Mouse (Mus musculus): Measurements from ENCODE around the gene Homer1. TPM values are rescaled to one million over a fixed set of nuclear protein-coding genes. Genes with fewer than 3 reads are reported as not detected.

Gene Homer1
- polyA plus RNA-seq, 1 experiment: not detected

- 81% methylated on average over 3 of the region's 3 CpGs for WGBS
- no peaks in the 10 kb centered on the region for H3K4me1 ChIP-seq (ENCODE audit: control insufficient read depth, insufficient read depth, low read length)
- no peak for TF ChIP-seq CTCF (IDR thresholded peaks at IDR 0.05; ENCODE audit: insufficient read depth, low read depth, low read length)
- no peak for TF ChIP-seq POLR2A (IDR thresholded peaks at IDR 0.05; ENCODE audit: insufficient read depth, low read depth, low read length)
- no peak overlapping the region for H3K4me3 ChIP-seq (ENCODE audit: insufficient read depth, low read depth, low read length)
- H3K27ac ChIP-seq (ENCODE audit: insufficient read depth, low read depth, low read length): no peak overlapping the region
Measured at GRCm38 (mm10) chr13:93326326-93326725, 26.9 kb downstream of the Homer1 start.

- 0 out of 2 replicates have a peak, but pooled peaks cover 2% of the 10 kb centered on the region for H3K4me1 ChIP-seq (ENCODE audit: control insufficient read depth, insufficient read depth, low read length)
- 76% methylated on average over 2 of the region's 2 CpGs for WGBS
- TF ChIP-seq POLR2A (IDR thresholded peaks at IDR 0.05; ENCODE audit: insufficient read depth, low read depth, low read length) (no peak), CTCF (IDR thresholded peaks at IDR 0.05; ENCODE audit: insufficient read depth, low read depth, low read length) (no peak)
- no peak overlapping the region for H3K4me3 ChIP-seq (ENCODE audit: insufficient read depth, low read depth, low read length)
- H3K27ac ChIP-seq (ENCODE audit: insufficient read depth, low read depth, low read length): no peak overlapping the region
Measured at GRCm38 (mm10) chr13:93331721-93332120, 32.3 kb downstream of the Homer1 start.

GRCm38 (mm10) chr13:93332491-93332890 is 33.1 kb downstream of the Homer1 start:
- Histone ChIP-seq H3K4me1 (ENCODE audit: control insufficient read depth, insufficient read depth, low read length) (0 out of 2 replicates have a peak, but pooled peaks cover 2% of the 10 kb centered on the region), H3K4me3 (ENCODE audit: insufficient read depth, low read depth, low read length) (no peak overlapping the region), H3K27ac (ENCODE audit: insufficient read depth, low read depth, low read length) (no peak overlapping the region)
- 76% methylated on average over 13 of the region's 13 CpGs for WGBS
- no peak for TF ChIP-seq POLR2A (IDR thresholded peaks at IDR 0.05; ENCODE audit: insufficient read depth, low read depth, low read length)

- TF ChIP-seq POLR2A (IDR thresholded peaks at IDR 0.05; ENCODE audit: insufficient read depth, low read depth, low read length): no peak
- no peak for TF ChIP-seq CTCF (IDR thresholded peaks at IDR 0.05; ENCODE audit: insufficient read depth, low read depth, low read length)
- H3K4me3 ChIP-seq (ENCODE audit: insufficient read depth, low read depth, low read length): no peak overlapping the region
- no peak overlapping the region for H3K27ac ChIP-seq (ENCODE audit: insufficient read depth, low read depth, low read length)
- WGBS: 64% methylated on average over 3 of the region's 3 CpGs
- H3K4me1 ChIP-seq (ENCODE audit: control insufficient read depth, insufficient read depth, low read length): 0 out of 2 replicates have a peak, but pooled peaks cover 2% of the 10 kb centered on the region
Measured at GRCm38 (mm10) chr13:93335337-93335736, 35.9 kb downstream of the Homer1 start.

- H3K4me3 ChIP-seq (ENCODE audit: insufficient read depth, low read depth, low read length): no peak overlapping the region
- TF ChIP-seq CTCF (IDR thresholded peaks at IDR 0.05; ENCODE audit: insufficient read depth, low read depth, low read length) (no peak), POLR2A (IDR thresholded peaks at IDR 0.05; ENCODE audit: insufficient read depth, low read depth, low read length) (no peak)
- H3K27ac ChIP-seq (ENCODE audit: insufficient read depth, low read depth, low read length): no peak overlapping the region
- WGBS: 53% methylated on average over 5 of the region's 5 CpGs
- no peaks in the 10 kb centered on the region for H3K4me1 ChIP-seq (ENCODE audit: control insufficient read depth, insufficient read depth, low read length)
Measured at GRCm38 (mm10) chr13:93338394-93338793, 39.0 kb downstream of the Homer1 start.

GRCm38 (mm10) chr13:93340555-93341278 is 41.3 kb downstream of the Homer1 start:
- 85% methylated on average over 3 of the region's 3 CpGs for WGBS
- H3K27ac ChIP-seq (ENCODE audit: insufficient read depth, low read depth, low read length): no peak overlapping the region
- no peak overlapping the region for H3K4me3 ChIP-seq (ENCODE audit: insufficient read depth, low read depth, low read length)
- no peaks in the 10 kb centered on the region for H3K4me1 ChIP-seq (ENCODE audit: control insufficient read depth, insufficient read depth, low read length)
- TF ChIP-seq CTCF (IDR thresholded peaks at IDR 0.05; ENCODE audit: insufficient read depth, low read depth, low read length) (no peak), POLR2A (IDR thresholded peaks at IDR 0.05; ENCODE audit: insufficient read depth, low read depth, low read length) (no peak)

- H3K27ac ChIP-seq (ENCODE audit: insufficient read depth, low read depth, low read length): no peak overlapping the region
- H3K4me1 ChIP-seq (ENCODE audit: control insufficient read depth, insufficient read depth, low read length): no peaks in the 10 kb centered on the region
- H3K4me3 ChIP-seq (ENCODE audit: insufficient read depth, low read depth, low read length): no peak overlapping the region
- 38% methylated on average over 5 of the region's 5 CpGs for WGBS
- TF ChIP-seq POLR2A (IDR thresholded peaks at IDR 0.05; ENCODE audit: insufficient read depth, low read depth, low read length): no peak
- no peak for TF ChIP-seq CTCF (IDR thresholded peaks at IDR 0.05; ENCODE audit: insufficient read depth, low read depth, low read length)
Measured at GRCm38 (mm10) chr13:93342641-93343040, 43.2 kb downstream of the Homer1 start.

- TF ChIP-seq POLR2A (IDR thresholded peaks at IDR 0.05; ENCODE audit: insufficient read depth, low read depth, low read length) (no peak), CTCF (IDR thresholded peaks at IDR 0.05; ENCODE audit: insufficient read depth, low read depth, low read length) (no peak)
- H3K4me3 ChIP-seq (ENCODE audit: insufficient read depth, low read depth, low read length): no peak overlapping the region
- no peak overlapping the region for H3K27ac ChIP-seq (ENCODE audit: insufficient read depth, low read depth, low read length)
- H3K4me1 ChIP-seq (ENCODE audit: control insufficient read depth, insufficient read depth, low read length): no peaks in the 10 kb centered on the region
- WGBS: 83% methylated on average over 1 of the region's 1 CpGs
Measured at GRCm38 (mm10) chr13:93344395-93344794, 45.0 kb downstream of the Homer1 start.

- no peaks in the 10 kb centered on the region for H3K4me1 ChIP-seq (ENCODE audit: control insufficient read depth, insufficient read depth, low read length)
- no peak for TF ChIP-seq CTCF (IDR thresholded peaks at IDR 0.05; ENCODE audit: insufficient read depth, low read depth, low read length)
- TF ChIP-seq POLR2A (IDR thresholded peaks at IDR 0.05; ENCODE audit: insufficient read depth, low read depth, low read length): no peak
- no peak overlapping the region for H3K27ac ChIP-seq (ENCODE audit: insufficient read depth, low read depth, low read length)
- no peak overlapping the region for H3K4me3 ChIP-seq (ENCODE audit: insufficient read depth, low read depth, low read length)
- WGBS: 85% methylated on average over 3 of the region's 3 CpGs
Measured at GRCm38 (mm10) chr13:93345854-93346253, 46.4 kb downstream of the Homer1 start.
